Mouse (Mus musculus) limb, embryonic 14.5 days (tissue): ENCODE measurements around the gene Ier3. TPM values are rescaled to one million over a fixed set of nuclear protein-coding genes. Genes with fewer than 3 reads are reported as not detected.
"Not testable (repeated sequence)": the region's sequence is repeated elsewhere in the genome, so short reads cannot be mapped to it uniquely, and the experiment has no call there.

Source experiments
- ATAC-seq: fragments of 200-750 bp; cut with Nextera tagmentation; 2 replicates; pipeline ENCODE4 v1.8.0; 2017; ENCODE audit warnings: low read depth, moderate number of reproducible peaks, moderate TSS enrichment; ENCODE audit not compliant: low FRiP score
- DNase-seq: peaks from one replicate; pipeline ENCODE4 v3.0.0-alpha.2; 2015; ENCODE audit warnings: low spot score
- H3K27ac ChIP-seq: fragments of 300-500 bp; sonication (generic); replicated peaks from 2 replicates; pipeline ENCODE4 v1.5.1; 2014; ENCODE audit warnings: low read depth, mild to moderate bottlenecking, low read length, moderate library complexity, mixed read lengths
- H3K27me3 ChIP-seq: fragments of 300-500 bp; sonication (generic); 2 replicates; pipeline ENCODE4 v1.6.1; 2014; ENCODE audit warnings: low read length, mixed read lengths; ENCODE audit not compliant: control insufficient read depth, insufficient read depth
- H3K36me3 ChIP-seq: fragments of 300-500 bp; sonication (generic); 2 replicates; pipeline ENCODE4 v1.6.1; 2014; ENCODE audit warnings: mild to moderate bottlenecking, low read length, moderate library complexity, mixed read lengths; ENCODE audit not compliant: control insufficient read depth, insufficient read depth
- H3K4me1 ChIP-seq: fragments of 300-500 bp; sonication (generic); 2 replicates; pipeline ENCODE4 v1.6.1; 2014; ENCODE audit warnings: antibody characterized with exemption, low read length, mixed read lengths; ENCODE audit not compliant: control insufficient read depth, insufficient read depth
- H3K4me2 ChIP-seq: fragments of 300-500 bp; sonication (generic); replicated peaks from 2 replicates; pipeline ENCODE4 v1.6.1; 2014; ENCODE audit warnings: low read depth, mild to moderate bottlenecking, low read length, moderate library complexity; ENCODE audit not compliant: severe bottlenecking
- H3K4me3 ChIP-seq: fragments of 300-500 bp; sonication (generic); replicated peaks from 2 replicates; pipeline ENCODE4 v1.5.1; 2014; ENCODE audit warnings: low read length
- H3K9ac ChIP-seq: fragments of 300-500 bp; sonication (generic); 2 replicates; pipeline ENCODE4 v1.6.1; 2014; ENCODE audit warnings: mild to moderate bottlenecking, low read depth, low read length, moderate library complexity; ENCODE audit not compliant: severe bottlenecking
- H3K9me3 ChIP-seq: fragments of 300-500 bp; sonication (generic); 2 replicates; pipeline ENCODE4 v1.6.1; 2016; ENCODE audit warnings: low read length; ENCODE audit not compliant: control insufficient read depth
- POLR2A ChIP-seq: fragments of 200-500 bp; IDR thresholded peaks from 2 replicates; pipeline ENCODE4 v1.8.0; 2012; ENCODE audit warnings: inconsistent platforms, mild to moderate bottlenecking, moderate library complexity, borderline replicate concordance; ENCODE audit not compliant: insufficient read depth, insufficient read length; ENCODE audit errors: extremely low read depth
- WGBS: fragments of 180-500 bp; shearing (Covaris S2); extraction: QIAGEN DNeasy Blood & Tissue Kit; methylation state at CpG from one replicate; pipeline ENCODE4 v1.1.7; 2014; 5-methylcytosine and 5-hydroxymethylcytosine counted together
- polyA plus RNA-seq, 2 experiments: library from polyadenylated mRNA; depleted of rRNA in 1 of 2; stranded (reverse) in 1 of 2; unstranded in 1 of 2; fragments of >200 nt; fragmentation: Nextera tagmentation in 1 of 2; extraction: Ambion mirVana in 1 of 2; gene quantifications; 2 replicates each; pipeline versions ENCODE4 v1.2.1 to v1.2.3; 2012 to 2014

The Ier3 gene
- polyA plus RNA-seq, 2 experiments, result 8.8 to 10.8 TPM

GRCm38 (mm10) chr17:35837487-35837886, 16.0 kb downstream of the Ier3 start:
- Histone ChIP-seq H3K4me1 (peaks cover 31% of the 10 kb centered on the region), H3K27me3 (no peaks in the 10 kb centered on the region), H3K4me2 (peak overlapping the region; percentile 74), H3K9ac (peak overlapping the region; percentile 92), H3K27ac (peak overlapping the region; percentile 92), H3K4me3 (peak overlapping the region; percentile 52), H3K36me3 (peaks cover 45% of the 10 kb centered on the region), H3K9me3 (no peaks in the 10 kb centered on the region)
- ATAC-seq (no peak), DNase-seq (peak; percentile 56)
- TF ChIP-seq POLR2A, result peak; percentile 67; the same call in 1 of the 2 replicates
- WGBS, result under 1% methylated on average over 17 of the region's 18 CpGs

- H3K4me1 ChIP-seq, result peaks cover 33% of the 10 kb centered on the region
- peak; percentile 97; the same call in 1 of the 2 replicates for TF ChIP-seq POLR2A
Observed at GRCm38 (mm10) chr17:35838122-35838544, 16.6 kb downstream of the Ier3 start, which contains the start of gene Tubb5. TSS of gene Tubb5 (minus strand) at chr17:35838306.

GRCm38 (mm10) chr17:35838570-35838969, 17.1 kb downstream of the Ier3 start:
- DNase-seq (peak; percentile 66), ATAC-seq (no peak)
- H3K27ac ChIP-seq, result peak overlapping the region; percentile 92
- 4% methylated on average over 5 of the region's 5 CpGs for WGBS
- TF ChIP-seq POLR2A, result peak; percentile 26; the same call in 1 of the 2 replicates
- H3K4me2 ChIP-seq, result peak overlapping the region; percentile 74
- H3K36me3 ChIP-seq, result peaks cover 34% of the 10 kb centered on the region
- peak overlapping the region; percentile 92 for H3K9ac ChIP-seq
- H3K9me3 ChIP-seq, result no peaks in the 10 kb centered on the region
- peaks cover 33% of the 10 kb centered on the region for H3K4me1 ChIP-seq
- no peaks in the 10 kb centered on the region for H3K27me3 ChIP-seq
- peak overlapping the region; percentile 52 for H3K4me3 ChIP-seq

More at GRCm38 (mm10) chr17:35838122-35838544, 16.6 kb downstream of the Ier3 start, which contains the start of gene Tubb5:
- Histone ChIP-seq H3K4me2 (peak within 1 kb of the TSS; percentile 74), H3K4me3 (peak within 1 kb of the TSS; percentile 52), H3K27ac (peak within 1 kb of the TSS; percentile 92), H3K9ac (peak within 1 kb of the TSS; percentile 92), H3K36me3 (peaks cover 38% of the 10 kb centered on the region), H3K27me3 (no peaks in the 10 kb centered on the region), H3K9me3 (no peaks in the 10 kb centered on the region)
- ATAC-seq (peak; percentile 78), DNase-seq (peak; percentile 99)
- WGBS, result 1% methylated on average over 29 of the region's 29 CpGs

GRCm38 (mm10) chr17:35839002-35839401, 17.5 kb downstream of the Ier3 start:
- Histone ChIP-seq H3K9ac (peak overlapping the region; percentile 92), H3K4me3 (peak overlapping the region; percentile 52), H3K4me1 (peaks cover 31% of the 10 kb centered on the region), H3K4me2 (peak overlapping the region; percentile 74), H3K36me3 (peaks cover 30% of the 10 kb centered on the region), H3K27ac (peak overlapping the region; percentile 92)
- WGBS, result 41% methylated on average over 3 of the region's 3 CpGs
- DNase-seq, H3K9me3 ChIP-seq, ATAC-seq, H3K27me3 ChIP-seq: not testable (repeated sequence)

- Histone ChIP-seq H3K27me3 (no peaks in the 10 kb centered on the region), H3K27ac (no peak overlapping the region), H3K4me1 (peaks cover 17% of the 10 kb centered on the region), H3K9me3 (no peaks in the 10 kb centered on the region), H3K9ac (peak overlapping the region; percentile 50), H3K4me3 (peak overlapping the region; percentile 62), H3K4me2 (peak overlapping the region; percentile 42; the same call in 1 of the 2 replicates), H3K36me3 (peaks cover 23% of the 10 kb centered on the region)
- ATAC-seq, result no peak
- WGBS, result 53% methylated on average over 14 of the region's 14 CpGs
- no peak for TF ChIP-seq POLR2A
- DNase-seq, result no peak
Observed at GRCm38 (mm10) chr17:35840561-35840960, 19.1 kb downstream of the Ier3 start.
